Mouse (Mus musculus) megakaryocyte-erythroid progenitor cell, adult 5-6 weeks (primary cell): ENCODE data around the gene Dnah1. TPM values are rescaled to one million over a fixed set of nuclear protein-coding genes. Genes with fewer than 3 reads are reported as not detected.
A peak's percentile ranks its signal among the peaks of the same experiment; 100 is the strongest.

ENCODE experiments used
- ATAC-seq: replicated peaks from 2 replicates; pipeline ENCODE4 v1.8.0; 2016; ENCODE audit warnings: mild to moderate bottlenecking, inconsistent platforms; ENCODE audit not compliant: severe bottlenecking, poor library complexity, low FRiP score, low TSS enrichment
- total RNA-seq, 2 experiments: library from RNA; stranded (forward) in 1 of 2; stranded (reverse) in 1 of 2; fragments of 200-1000, 215-1000 nt in 1 of 2; fragments of >200 nt in 1 of 2; fragmentation: Nextera tagmentation in 1 of 2; gene quantifications; 2 replicates each; pipeline ENCODE4 v1.2.3; 2014 to 2017

Dnah1 gene
- total RNA-seq, 2 experiments from 2014 or later, result 0.59 TPM; not detected in 1

- no peak for ATAC-seq
Measured at GRCm38 (mm10) chr14:31245946-31246345, 77.8 kb downstream of the Dnah1 start.

- ATAC-seq, result no peak
Measured at GRCm38 (mm10) chr14:31244777-31245176, 78.9 kb downstream of the Dnah1 start.

GRCm38 (mm10) chr14:31240528-31240927 lies 83.2 kb downstream of the Dnah1 start:
- no peak for ATAC-seq

GRCm38 (mm10) chr14:31237101-31237882 lies 86.4 kb downstream of the Dnah1 start:
- no peak for ATAC-seq

GRCm38 (mm10) chr14:31233996-31234591 lies 89.6 kb downstream of the Dnah1 start:
- ATAC-seq, result peak; percentile 88

- no peak for ATAC-seq
Measured at GRCm38 (mm10) chr14:31233070-31233995, 90.4 kb downstream of the Dnah1 start.

GRCm38 (mm10) chr14:31232404-31233069 lies 91.2 kb downstream of the Dnah1 start:
- ATAC-seq, result no peak

- ATAC-seq, result no peak
Measured at GRCm38 (mm10) chr14:31230442-31230841, 93.3 kb downstream of the Dnah1 start.

- no peak for ATAC-seq
Measured at GRCm38 (mm10) chr14:31228234-31228633, 95.5 kb downstream of the Dnah1 start.

- ATAC-seq, result no peak
Measured at GRCm38 (mm10) chr14:31226978-31227377, 96.7 kb downstream of the Dnah1 start.

GRCm38 (mm10) chr14:31217666-31218065 lies 106.0 kb downstream of the Dnah1 start, which contains the start of gene Sema3g:
Sema3g (plus strand) TSS chr14:31217860.
- peak; percentile 88 for ATAC-seq

- no peak for ATAC-seq
Measured at GRCm38 (mm10) chr14:31216846-31217245, 106.8 kb downstream of the Dnah1 start, which contains the start of gene Nisch. Nisch (minus strand) TSS chr14:31216946.

- ATAC-seq, result peak; percentile 69
Measured at GRCm38 (mm10) chr14:31215157-31216002, 108.3 kb downstream of the Dnah1 start.

- ATAC-seq, result no peak
Measured at GRCm38 (mm10) chr14:31214684-31215083, 109.0 kb downstream of the Dnah1 start.

GRCm38 (mm10) chr14:31213868-31214267 lies 109.8 kb downstream of the Dnah1 start:
- no peak for ATAC-seq

GRCm38 (mm10) chr14:31212499-31212898 lies 111.2 kb downstream of the Dnah1 start:
- ATAC-seq, result no peak

- ATAC-seq, result no peak
Measured at GRCm38 (mm10) chr14:31211854-31212253, 111.8 kb downstream of the Dnah1 start.
